Mouse (Mus musculus): Measurements from ENCODE around the gene Hmga1b.

DNA sequence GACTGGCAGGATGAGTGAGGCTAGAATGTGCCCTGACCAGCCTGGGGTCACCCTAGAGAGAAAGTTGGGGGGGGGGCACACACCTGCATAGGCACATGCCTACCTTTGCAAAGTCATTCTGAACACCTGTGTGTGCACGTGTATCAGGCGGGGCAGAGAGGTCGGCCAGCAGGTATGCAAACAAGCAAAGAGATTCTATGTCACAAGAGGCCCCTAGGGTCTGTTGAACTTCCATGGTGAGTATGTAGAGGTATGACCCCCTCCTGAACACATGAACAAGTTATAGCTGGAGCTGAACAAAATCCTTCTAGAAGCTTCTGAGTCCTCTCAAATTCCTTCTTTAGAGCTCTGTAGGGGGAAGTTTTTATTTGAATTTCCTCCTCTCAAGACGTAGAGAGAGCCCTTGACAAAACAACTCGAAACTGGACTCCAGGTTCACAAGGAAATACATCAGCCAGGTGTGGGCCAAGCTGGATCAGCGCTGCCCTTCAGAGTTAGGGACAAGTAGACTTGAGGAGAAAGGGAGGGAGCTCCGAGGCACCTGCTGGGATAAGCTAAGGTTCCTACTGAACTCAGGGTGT is 18.4 kb upstream of the Hmga1b start:
- TF ChIP-seq POLR2A (IDR thresholded peaks at IDR 0.05; ENCODE audit: insufficient read length, low read depth) = no peak
- no peak for TF ChIP-seq TCF3 (IDR thresholded peaks at IDR 0.05; ENCODE audit: insufficient read length, low read depth)
- TF ChIP-seq USF1 (IDR thresholded peaks at IDR 0.05; ENCODE audit: low read depth) = no peak
- TF ChIP-seq TCF12 (IDR thresholded peaks at IDR 0.05; ENCODE audit: insufficient read depth, poor library complexity, severe bottlenecking) = no peak

All from myocyte (in vitro differentiated cells).